Mouse (Mus musculus): ENCODE results near the gene Eno1.

GRCm38 (mm10) chr4:150255181-150255580 is 18.7 kb downstream of the Eno1 start:
- TF ChIP-seq GATA1 (IDR thresholded peaks at IDR 0.05; ENCODE audit: low read length), result no peak
- no peak for TF ChIP-seq TAL1 (IDR thresholded peaks at IDR 0.05; ENCODE audit: low read length)
